Mouse (Mus musculus): ENCODE measurements around the gene 1810055G02Rik.

1810055G02Rik gene

GRCm38 (mm10) chr19:3742716-3743115 is 34.6 kb downstream of the 1810055G02Rik start:
- DNase-seq (ENCODE audit: low spot score in 2 of 2): no peak

- DNase-seq (ENCODE audit: low spot score in 2 of 2): no peak
These were observed 35.3 kb downstream of the 1810055G02Rik start for GRCm38 (mm10) chr19:3743362-3743761.

DNA sequence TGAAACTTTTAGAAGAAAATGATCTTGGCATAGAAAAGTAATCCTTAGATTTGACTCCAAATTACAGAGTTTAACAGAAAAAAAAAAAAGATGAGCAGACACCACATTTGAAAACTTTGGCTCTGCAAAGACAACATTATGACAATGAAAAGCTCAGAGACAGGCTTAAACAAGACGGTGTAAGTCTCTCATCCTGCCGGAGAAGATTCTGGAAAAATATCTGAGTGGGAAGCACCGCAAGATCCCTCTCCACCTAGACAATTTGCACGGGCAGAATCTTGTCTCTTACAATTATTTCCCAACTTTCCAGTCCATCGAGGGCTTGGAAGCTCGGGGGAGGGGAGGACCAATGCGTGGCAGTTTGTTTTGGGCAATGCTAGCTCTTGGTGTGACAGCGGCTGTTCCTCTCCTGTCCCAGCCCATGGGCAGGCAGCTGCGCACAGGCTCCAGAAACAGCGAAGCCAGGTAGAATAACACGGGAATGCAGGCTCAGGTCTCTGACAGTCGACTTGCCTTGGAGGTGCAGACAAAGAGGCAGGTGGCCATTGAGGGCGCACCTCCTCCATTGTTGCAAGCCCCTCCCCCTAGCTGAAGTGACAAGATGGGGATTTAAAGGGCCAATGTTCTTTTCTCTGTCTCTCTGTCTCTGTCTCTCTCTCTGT is 35.9 kb downstream of the 1810055G02Rik start:
- no peak for DNase-seq (ENCODE audit: low spot score in 2 of 2)

- DNase-seq (ENCODE audit: low spot score in 2 of 2): peak in 1 of 2 experiments; percentile 15
These were observed 44.6 kb downstream of the 1810055G02Rik start for GRCm38 (mm10) chr19:3752621-3753239.

- no peak for DNase-seq (ENCODE audit: low spot score in 2 of 2)
These were observed 45.1 kb downstream of the 1810055G02Rik start for GRCm38 (mm10) chr19:3753240-3753633.

DNA sequence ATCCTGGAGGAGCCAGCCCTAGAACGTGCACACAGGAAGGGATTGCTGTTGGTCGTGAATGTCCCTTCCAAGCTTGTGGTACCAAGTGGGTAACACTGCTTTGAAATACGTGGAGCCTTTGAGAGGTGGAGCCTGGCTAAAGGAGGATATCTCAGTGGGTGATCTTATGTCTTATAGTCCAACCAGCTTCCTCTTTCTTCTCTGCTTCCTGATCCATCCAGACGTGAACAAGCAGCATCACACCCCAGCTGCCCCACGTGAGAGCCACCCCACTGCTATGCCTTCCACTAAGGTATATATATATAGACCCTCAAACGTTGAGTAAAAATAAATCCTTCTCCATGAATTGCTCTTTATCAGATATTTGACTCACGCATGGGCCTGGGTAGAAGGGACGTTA is 45.6 kb downstream of the 1810055G02Rik start:
- peak in 1 of 2 experiments; percentile 31 for DNase-seq (ENCODE audit: low spot score in 2 of 2)

- DNase-seq (ENCODE audit: low spot score in 2 of 2): no peak
These were observed 49.8 kb downstream of the 1810055G02Rik start for GRCm38 (mm10) chr19:3757861-3758260.

DNA sequence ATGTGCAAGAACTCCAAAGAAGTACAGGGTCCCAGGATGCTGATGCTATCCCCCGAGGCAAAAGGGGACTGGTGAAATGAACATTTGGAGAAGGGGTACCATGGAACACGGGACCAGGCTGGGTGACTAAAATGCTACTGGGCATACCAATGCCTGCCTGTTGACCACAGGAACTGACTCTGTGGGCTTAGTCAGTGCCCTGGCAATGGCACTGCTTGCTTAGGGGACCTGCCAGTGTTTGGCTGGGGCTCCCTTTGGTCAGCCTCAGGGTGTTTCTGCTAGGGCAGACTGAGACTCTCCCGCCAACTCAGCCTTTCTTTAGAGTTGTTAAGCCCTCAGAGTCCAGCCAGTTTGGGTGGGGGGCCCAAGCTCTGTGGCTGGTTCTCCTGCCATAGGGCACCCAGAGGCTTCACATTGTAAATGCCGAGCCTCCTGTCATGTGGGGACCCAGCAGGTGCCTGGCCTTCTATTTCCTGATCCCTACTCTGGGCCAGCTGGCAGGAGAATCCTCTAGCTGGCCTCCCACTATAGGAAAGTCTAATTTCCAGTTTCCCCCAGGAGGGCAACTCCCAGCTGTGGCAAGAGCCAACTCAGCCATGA is 57.2 kb downstream of the 1810055G02Rik start:
- no peak for DNase-seq (ENCODE audit: low spot score in 2 of 2)

DNA sequence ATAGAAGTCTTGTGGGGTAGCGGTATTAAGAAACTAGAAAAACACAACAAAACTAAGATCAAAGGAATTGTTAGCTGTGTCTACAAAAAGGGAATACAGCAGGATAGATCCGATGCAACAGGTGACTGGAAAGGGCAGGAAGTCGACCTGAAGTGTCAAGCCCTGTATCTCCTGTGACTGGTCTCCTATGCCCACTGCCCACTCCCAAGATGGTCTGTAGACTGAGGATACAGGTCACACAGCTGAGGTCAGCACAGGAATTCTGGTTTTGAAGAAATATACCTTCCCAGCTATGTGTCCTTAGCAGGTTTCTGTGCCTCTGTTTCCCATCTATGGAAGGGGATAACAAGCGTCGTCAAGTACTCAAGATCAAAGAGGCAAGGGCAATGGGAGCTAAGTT is 58.3 kb downstream of the 1810055G02Rik start:
- no peak for DNase-seq (ENCODE audit: low spot score in 2 of 2)

GRCm38 (mm10) chr19:3767276-3767780 is 59.2 kb downstream of the 1810055G02Rik start, which contains the start of gene Kmt5b:
Kmt5b (plus strand) TSS chr19:3767421.
- no peak for DNase-seq (ENCODE audit: low spot score in 2 of 2)

All from natural killer cell, adult 2 months (primary cell).